Mouse (Mus musculus) hindbrain, embryonic 16.5 days (tissue): ENCODE results near the gene Pon1. TPM values are rescaled to one million over a fixed set of nuclear protein-coding genes. Genes with fewer than 3 reads are reported as not detected.
"Not testable (repeated sequence)": the region's sequence is repeated elsewhere in the genome, so short reads cannot be mapped to it uniquely, and the experiment has no call there.

Experiments used
- ATAC-seq: fragments of 200-750 bp; cut with Nextera tagmentation; 2 replicates; pipeline ENCODE4 v1.8.0; 2017; ENCODE audit warnings: moderate TSS enrichment, moderate library complexity
- H3K27ac ChIP-seq: fragments of 300-500 bp; sonication (generic); 2 replicates; pipeline ENCODE4 v1.5.1; 2014; ENCODE audit warnings: low read depth, mild to moderate bottlenecking, control low read depth, low read length, moderate library complexity
- H3K27me3 ChIP-seq: fragments of 300-500 bp; sonication (generic); replicated peaks from 2 replicates; pipeline ENCODE4 v1.6.1; 2014; ENCODE audit warnings: low read length; ENCODE audit not compliant: control insufficient read depth, insufficient read depth
- H3K36me3 ChIP-seq: fragments of 300-500 bp; sonication (generic); 2 replicates; pipeline ENCODE4 v1.6.1; 2014; ENCODE audit warnings: mild to moderate bottlenecking, low read length, moderate library complexity, mixed read lengths; ENCODE audit not compliant: control insufficient read depth, insufficient read depth
- H3K4me1 ChIP-seq: fragments of 300-500 bp; sonication (generic); 2 replicates; pipeline ENCODE4 v1.6.1; 2014; ENCODE audit warnings: low read depth, low read length; ENCODE audit not compliant: control insufficient read depth, insufficient read depth
- H3K4me2 ChIP-seq: fragments of 300-500 bp; sonication (generic); 2 replicates; pipeline ENCODE4 v1.6.1; 2014; ENCODE audit warnings: mild to moderate bottlenecking, low read length, control low read depth, moderate library complexity
- H3K4me3 ChIP-seq: fragments of 300-500 bp; sonication (generic); 2 replicates; pipeline ENCODE4 v1.5.1; 2014; ENCODE audit warnings: mild to moderate bottlenecking, low read length, control low read depth, moderate library complexity
- H3K9ac ChIP-seq: fragments of 300-500 bp; sonication (generic); 2 replicates; pipeline ENCODE4 v1.6.1; 2014; ENCODE audit warnings: low read depth, mild to moderate bottlenecking, control low read depth, low read length, moderate library complexity
- H3K9me3 ChIP-seq: fragments of 300-500 bp; sonication (generic); 2 replicates; pipeline ENCODE4 v1.6.1; 2014; ENCODE audit warnings: mild to moderate bottlenecking, low read length, moderate library complexity; ENCODE audit not compliant: control insufficient read depth
- WGBS: fragments of 180-500 bp; shearing (Covaris S2); extraction: QIAGEN DNeasy Blood & Tissue Kit; methylation state at CpG from one replicate; pipeline ENCODE4 v1.1.7; 2014; 5-methylcytosine and 5-hydroxymethylcytosine counted together
- polyA plus RNA-seq: library from polyadenylated mRNA; unstranded; fragments of >200 nt; fragmentation: Nextera tagmentation; extraction: Ambion mirVana; gene quantifications from 2 replicates; pipeline ENCODE4 v1.2.1, GENCODE M21; 2015

Gene Pon1
- 0.10 and 0.53 TPM in 2 replicates for polyA plus RNA-seq

GRCm38 (mm10) chr6:5193693-5194092 is at the start of gene Pon1:
Pon1 (minus strand) TSS chr6:5193946.
- Histone ChIP-seq H3K27me3 (no peaks in the 10 kb centered on the region), H3K27ac (no peak within 1 kb of the TSS), H3K36me3 (no peaks in the 10 kb centered on the region), H3K9ac (no peak within 1 kb of the TSS), H3K4me1 (no peaks in the 10 kb centered on the region), H3K9me3 (peaks cover 4% of the 10 kb centered on the region; the same call in 1 of the 2 replicates), H3K4me2 (no peak within 1 kb of the TSS), H3K4me3 (no peak within 1 kb of the TSS)
- WGBS: 57% methylated on average over 5 of the region's 5 CpGs
- no peak for ATAC-seq

GRCm38 (mm10) chr6:5238799-5239198 is 45.1 kb upstream of the Pon1 start:
- no peak overlapping the region for H3K9ac ChIP-seq
- H3K27me3 ChIP-seq: no peaks in the 10 kb centered on the region
- no peaks in the 10 kb centered on the region for H3K4me1 ChIP-seq
- H3K4me2 ChIP-seq: no peak overlapping the region
- no peaks in the 10 kb centered on the region for H3K36me3 ChIP-seq
- H3K27ac ChIP-seq: no peak overlapping the region
- no peak for ATAC-seq
- H3K4me3 ChIP-seq: no peak overlapping the region
- WGBS: 98% methylated on average over 3 of the region's 3 CpGs
- no peaks in the 10 kb centered on the region for H3K9me3 ChIP-seq

- H3K4me1 ChIP-seq: no peaks in the 10 kb centered on the region
- no peak overlapping the region for H3K27ac ChIP-seq
- no peak overlapping the region for H3K4me2 ChIP-seq
- H3K27me3 ChIP-seq: no peaks in the 10 kb centered on the region
- no peak overlapping the region for H3K4me3 ChIP-seq
- no peaks in the 10 kb centered on the region for H3K9me3 ChIP-seq
- WGBS: 91% methylated on average over 4 of the region's 4 CpGs
- H3K36me3 ChIP-seq: no peaks in the 10 kb centered on the region
- H3K9ac ChIP-seq: no peak overlapping the region
- no peak for ATAC-seq
These were observed 43.8 kb upstream of the Pon1 start for GRCm38 (mm10) chr6:5237510-5237909.

GRCm38 (mm10) chr6:5236843-5237371 is 43.2 kb upstream of the Pon1 start:
- no peak overlapping the region for H3K4me2 ChIP-seq
- no peaks in the 10 kb centered on the region for H3K4me1 ChIP-seq
- no peak overlapping the region for H3K4me3 ChIP-seq
- no peak for ATAC-seq
- H3K27ac ChIP-seq: no peak overlapping the region
- no peak overlapping the region for H3K9ac ChIP-seq
- 87% methylated on average over 8 of the region's 8 CpGs for WGBS
- H3K9me3 ChIP-seq: no peaks in the 10 kb centered on the region
- no peaks in the 10 kb centered on the region for H3K36me3 ChIP-seq
- no peaks in the 10 kb centered on the region for H3K27me3 ChIP-seq

GRCm38 (mm10) chr6:5234563-5234962 is 40.8 kb upstream of the Pon1 start:
- Histone ChIP-seq H3K9ac (no peak overlapping the region), H3K4me2 (no peak overlapping the region), H3K27ac (no peak overlapping the region), H3K27me3 (no peaks in the 10 kb centered on the region), H3K4me3 (no peak overlapping the region), H3K4me1 (no peaks in the 10 kb centered on the region), H3K36me3 (no peaks in the 10 kb centered on the region), H3K9me3 (no peaks in the 10 kb centered on the region)
- ATAC-seq: no peak
- WGBS: 80% methylated on average over 3 of the region's 3 CpGs

GRCm38 (mm10) chr6:5233812-5234211 is 40.1 kb upstream of the Pon1 start:
- H3K27me3 ChIP-seq: no peaks in the 10 kb centered on the region
- WGBS: 100% methylated on average over 1 of the region's 1 CpGs
- no peaks in the 10 kb centered on the region for H3K36me3 ChIP-seq
- no peak overlapping the region for H3K4me2 ChIP-seq
- H3K27ac ChIP-seq: no peak overlapping the region
- no peak for ATAC-seq
- H3K9ac ChIP-seq: no peak overlapping the region
- H3K4me1 ChIP-seq: no peaks in the 10 kb centered on the region
- H3K9me3 ChIP-seq: no peaks in the 10 kb centered on the region
- H3K4me3 ChIP-seq: no peak overlapping the region

- Histone ChIP-seq H3K4me3 (no peak overlapping the region), H3K4me2 (no peak overlapping the region), H3K27me3 (no peaks in the 10 kb centered on the region), H3K27ac (no peak overlapping the region), H3K9ac (no peak overlapping the region), H3K4me1 (no peaks in the 10 kb centered on the region), H3K36me3 (no peaks in the 10 kb centered on the region), H3K9me3 (no peaks in the 10 kb centered on the region)
- WGBS: 91% methylated on average over 4 of the region's 4 CpGs
- ATAC-seq: no peak
These were observed 38.3 kb upstream of the Pon1 start for GRCm38 (mm10) chr6:5232022-5232421.

GRCm38 (mm10) chr6:5230261-5230660 is 36.5 kb upstream of the Pon1 start:
- WGBS: 83% methylated on average over 5 of the region's 5 CpGs
- no peaks in the 10 kb centered on the region for H3K36me3 ChIP-seq
- ATAC-seq: no peak

GRCm38 (mm10) chr6:5223551-5223950 is 29.8 kb upstream of the Pon1 start:
- H3K4me2 ChIP-seq, ATAC-seq, H3K4me1 ChIP-seq, H3K27me3 ChIP-seq, H3K9ac ChIP-seq, H3K9me3 ChIP-seq, H3K27ac ChIP-seq, H3K4me3 ChIP-seq, H3K36me3 ChIP-seq: not testable (repeated sequence)
- WGBS: 89% methylated on average over 2 of the region's 2 CpGs

More at GRCm38 (mm10) chr6:5230261-5230660, 36.5 kb upstream of the Pon1 start:
- Histone ChIP-seq H3K4me1 (no peaks in the 10 kb centered on the region), H3K4me2 (no peak overlapping the region), H3K4me3 (no peak overlapping the region), H3K9me3 (no peaks in the 10 kb centered on the region), H3K9ac (no peak overlapping the region), H3K27ac (no peak overlapping the region), H3K27me3 (no peaks in the 10 kb centered on the region)

- no peak overlapping the region for H3K4me2 ChIP-seq
- 75% methylated on average over 3 of the region's 3 CpGs for WGBS
- no peak for ATAC-seq
These were observed 28.3 kb upstream of the Pon1 start for GRCm38 (mm10) chr6:5222080-5222479.

More at GRCm38 (mm10) chr6:5222080-5222479, 28.3 kb upstream of the Pon1 start:
- Histone ChIP-seq H3K27ac (no peak overlapping the region), H3K4me1 (no peaks in the 10 kb centered on the region), H3K4me3 (no peak overlapping the region), H3K36me3 (no peaks in the 10 kb centered on the region), H3K27me3 (no peaks in the 10 kb centered on the region), H3K9me3 (no peaks in the 10 kb centered on the region), H3K9ac (no peak overlapping the region)
